Mouse (Mus musculus) lung, postnatal 10 days (tissue): ENCODE data around the gene Relb.

Experiments used
- DNase-seq: peaks from one replicate; pipeline ENCODE4 v3.0.0; 2021

Gene Relb

DNA sequence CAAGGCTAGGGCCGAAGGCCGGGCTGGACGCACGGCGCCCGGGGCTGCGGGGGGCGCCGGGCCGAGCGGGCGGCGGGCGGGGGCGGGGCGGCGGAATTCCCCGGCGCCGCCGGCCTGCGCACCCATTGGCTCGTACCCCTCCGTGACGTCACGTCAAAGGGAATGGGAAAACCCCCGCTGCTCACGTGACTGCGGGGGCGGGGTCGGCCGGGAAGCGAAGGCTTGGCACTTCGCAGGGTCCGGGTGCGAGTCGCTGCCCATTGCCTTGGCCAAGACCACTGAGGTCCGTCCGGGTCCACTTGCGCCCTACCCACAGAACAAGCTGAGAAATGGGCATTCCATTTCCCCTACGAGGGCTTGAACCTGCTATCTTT is at the start of gene Relb:
Gene Relb, minus strand, starts transcription at position 78 of the 374 bp plus-strand sequence.
- peak; percentile 96 for DNase-seq

- DNase-seq, result no peak
These were observed 49.7 kb upstream of the Relb start for GRCm38 (mm10) chr7:19678901-19679300.

GRCm38 (mm10) chr7:19677872-19678271 is 48.6 kb upstream of the Relb start, which contains the start of gene Apoc2:
Gene Apoc2, minus strand, starts transcription at chr7:19677941.
- DNase-seq, result no peak

DNA sequence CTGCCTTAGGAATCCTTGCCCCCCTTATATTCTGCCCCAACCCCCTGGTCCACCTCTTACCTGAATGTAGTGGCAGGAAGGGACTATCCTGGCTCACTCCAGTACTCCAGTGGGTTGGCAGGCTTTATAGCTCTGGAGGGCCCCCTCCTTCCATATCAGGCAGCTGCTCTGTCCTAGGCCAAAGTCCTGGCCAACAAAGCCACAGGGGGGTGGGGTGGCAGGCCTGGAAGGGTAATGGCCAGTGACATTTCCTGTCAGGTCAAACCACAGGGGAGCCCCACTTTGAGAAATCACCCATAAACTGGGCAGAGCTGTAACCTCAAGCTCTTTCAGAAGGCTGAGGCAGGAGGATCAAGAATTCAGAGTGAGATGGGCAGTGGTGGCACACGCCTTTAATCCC is 47.4 kb upstream of the Relb start:
- no peak for DNase-seq

- DNase-seq, result no peak
These were observed 46.6 kb upstream of the Relb start for GRCm38 (mm10) chr7:19675824-19676223.

DNA sequence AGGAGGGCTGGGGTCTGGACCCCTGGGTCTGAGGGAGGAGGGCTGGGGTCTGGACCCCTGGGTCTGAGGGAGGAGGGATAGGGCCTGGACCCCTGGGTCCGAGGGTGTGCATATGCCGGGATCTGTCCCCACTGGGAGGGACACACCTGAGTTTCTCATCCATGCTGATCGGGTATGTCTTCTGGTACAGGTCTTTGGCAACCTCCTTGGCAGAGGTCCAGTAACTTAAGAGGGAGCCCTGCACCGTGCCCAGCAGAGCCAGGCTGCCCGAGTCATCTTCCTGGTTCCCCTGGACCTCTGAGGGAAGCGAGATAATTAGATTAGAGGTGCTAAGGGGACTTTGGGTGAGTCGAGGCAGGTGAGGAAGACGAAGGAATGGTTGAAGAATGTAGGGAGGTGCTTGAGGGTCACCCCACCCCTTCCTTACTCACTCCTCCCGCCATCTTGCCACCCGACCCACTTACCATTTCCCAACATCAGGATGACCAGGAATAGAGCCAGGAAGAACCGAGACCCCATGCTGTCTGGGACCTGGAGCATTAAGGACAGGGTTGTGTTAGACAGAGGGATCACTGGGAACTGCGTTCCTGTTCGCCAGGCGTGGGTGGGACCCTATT is 44.0 kb upstream of the Relb start:
- no peak for DNase-seq

- DNase-seq, result no peak
These were observed 42.3 kb upstream of the Relb start for GRCm38 (mm10) chr7:19671511-19671910.

DNA sequence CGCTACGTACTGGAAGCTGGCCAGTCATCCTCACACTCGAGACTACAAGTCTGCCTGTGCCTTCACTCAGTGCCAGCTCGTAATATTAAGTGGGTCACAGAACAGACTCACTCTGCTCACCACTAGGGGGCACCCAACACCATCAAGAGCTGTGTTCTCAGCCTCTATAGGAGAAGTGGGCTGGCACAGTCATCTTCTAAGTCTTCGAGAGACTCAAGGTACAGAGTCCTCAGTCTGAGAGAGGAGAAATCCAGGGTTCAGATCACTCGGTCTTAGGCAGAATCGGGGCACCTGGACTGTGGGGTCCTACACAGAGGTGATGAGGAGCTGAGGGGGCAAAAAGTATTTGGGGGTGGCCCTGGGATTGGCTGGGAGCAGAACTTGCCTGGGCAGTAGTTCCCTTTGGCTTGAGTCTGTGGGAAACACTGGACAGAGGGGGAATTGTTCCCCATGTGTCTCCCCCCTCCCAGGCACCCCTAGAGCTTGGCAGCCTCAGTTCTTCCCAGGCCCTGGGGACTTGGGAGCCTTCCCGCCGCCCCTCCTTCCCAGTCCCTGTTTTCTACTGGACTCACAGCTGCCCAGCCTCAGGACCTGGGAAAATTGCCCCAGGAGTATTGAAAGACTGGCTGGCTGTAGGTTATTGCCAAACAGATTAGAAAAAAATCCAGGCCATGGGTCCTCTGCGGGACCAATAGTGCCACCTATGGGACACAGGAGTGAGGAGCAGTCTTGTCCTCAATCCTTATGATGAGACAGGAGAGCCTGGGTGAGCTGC is 39.9 kb upstream of the Relb start:
- peak; percentile 97 for DNase-seq

DNA sequence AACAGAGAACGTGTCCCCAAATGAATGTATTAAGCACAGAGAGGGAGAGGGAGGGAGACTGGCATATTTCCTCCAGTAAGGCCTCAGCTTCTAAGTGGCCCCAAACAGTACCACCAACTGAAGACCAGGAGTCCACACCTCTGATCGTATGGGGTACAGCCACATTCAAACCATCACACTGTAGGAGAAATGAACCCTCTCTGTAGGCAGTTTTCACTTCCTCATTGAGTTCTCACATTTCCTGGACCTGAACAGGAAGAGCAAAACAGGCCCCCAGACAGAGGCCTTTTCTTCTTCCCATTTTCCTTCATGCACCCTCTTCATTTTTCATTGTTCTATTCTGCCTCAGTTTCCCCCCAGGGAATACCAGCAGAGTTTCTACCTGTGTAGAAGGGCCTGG is 38.2 kb upstream of the Relb start:
- no peak for DNase-seq

DNA sequence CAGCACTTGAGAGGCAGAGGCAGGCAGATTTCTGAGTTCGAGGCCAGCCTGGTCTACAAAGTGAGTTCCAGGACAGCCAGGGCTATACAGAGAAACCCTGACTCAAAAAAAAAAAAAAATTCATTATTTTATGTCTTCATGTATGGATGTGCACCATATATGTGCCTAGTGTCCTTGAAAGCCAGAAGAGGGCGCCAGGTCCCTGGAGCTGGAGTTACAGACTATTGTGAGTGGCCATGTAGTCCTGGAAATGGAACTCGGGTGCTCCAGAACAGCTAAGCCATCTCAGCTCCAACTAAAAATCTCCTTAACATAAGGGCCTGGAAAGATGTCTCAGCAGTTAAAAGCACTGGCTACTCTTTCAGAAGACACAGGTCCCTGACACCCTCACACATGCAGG is 37.5 kb upstream of the Relb start:
- DNase-seq, result no peak

GRCm38 (mm10) chr7:19664955-19665841 is 36.0 kb upstream of the Relb start, which contains the start of gene Clptm1:
Gene Clptm1, minus strand, starts transcription at chr7:19665033.
- DNase-seq, result peak; percentile 98

DNA sequence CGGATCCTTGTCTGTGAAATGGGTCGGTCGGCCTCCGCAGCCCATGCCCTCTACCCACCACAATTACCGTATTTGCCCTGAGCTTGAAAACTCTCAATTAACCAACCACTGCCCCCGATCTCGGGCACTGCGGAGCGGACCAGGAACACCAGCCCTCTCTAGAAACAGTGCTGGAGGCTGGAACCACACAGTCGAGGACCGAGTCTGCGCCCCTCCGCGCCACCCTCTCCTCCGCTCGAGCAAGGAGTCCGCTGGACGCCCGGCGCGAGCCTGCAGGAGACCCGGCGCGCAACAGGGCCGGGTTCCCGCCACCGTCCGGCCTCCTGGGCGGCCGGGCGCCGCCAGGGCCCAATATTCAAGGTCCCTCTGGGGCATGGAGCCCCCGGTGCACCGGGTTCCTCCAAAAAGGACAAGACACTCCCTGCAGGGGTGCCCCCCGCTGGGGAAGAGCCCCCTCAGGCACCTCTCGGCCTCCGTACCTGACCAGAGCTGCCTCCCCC is 35.3 kb upstream of the Relb start:
- no peak for DNase-seq

DNA sequence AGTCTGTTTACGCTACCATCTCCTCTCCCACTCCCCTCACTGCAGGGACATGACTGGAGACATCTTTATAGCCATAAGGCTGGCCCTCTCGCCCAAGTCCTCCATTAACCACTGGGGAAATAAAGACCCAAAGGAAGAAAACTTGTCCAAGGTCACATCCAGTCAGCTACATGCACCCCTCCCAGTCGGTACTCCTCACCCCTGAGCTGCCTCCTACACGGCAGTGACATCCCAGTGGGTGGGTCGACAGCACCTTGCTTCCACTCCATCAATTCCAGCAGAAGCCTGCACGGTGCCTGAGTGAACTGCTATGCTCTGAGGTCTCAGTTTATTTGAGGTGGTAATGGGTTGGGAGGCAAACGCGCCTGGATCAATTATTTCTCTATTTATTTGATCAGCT is 34.7 kb upstream of the Relb start:
- DNase-seq, result no peak

DNA sequence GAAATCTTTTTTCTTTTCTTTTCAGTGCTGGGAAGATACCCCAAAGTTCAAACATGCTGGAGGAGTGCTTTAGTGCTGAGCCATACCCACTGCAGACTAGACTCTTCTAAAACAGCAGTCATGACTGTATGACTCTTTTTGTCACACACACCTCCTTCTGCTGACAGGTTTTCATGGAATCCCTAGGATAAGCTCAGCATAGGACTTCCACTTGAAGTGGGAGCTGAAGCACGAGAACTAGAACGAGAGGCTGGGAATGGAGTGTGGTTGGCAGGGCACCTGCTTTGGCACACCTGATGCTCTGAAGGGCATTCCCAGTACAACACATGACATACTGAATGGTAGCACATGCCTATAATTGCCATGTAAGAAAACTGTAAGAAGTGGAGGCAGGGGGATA is 23.4 kb upstream of the Relb start:
- DNase-seq, result no peak

GRCm38 (mm10) chr7:19651063-19651786 is 22.0 kb upstream of the Relb start:
- no peak for DNase-seq

DNA sequence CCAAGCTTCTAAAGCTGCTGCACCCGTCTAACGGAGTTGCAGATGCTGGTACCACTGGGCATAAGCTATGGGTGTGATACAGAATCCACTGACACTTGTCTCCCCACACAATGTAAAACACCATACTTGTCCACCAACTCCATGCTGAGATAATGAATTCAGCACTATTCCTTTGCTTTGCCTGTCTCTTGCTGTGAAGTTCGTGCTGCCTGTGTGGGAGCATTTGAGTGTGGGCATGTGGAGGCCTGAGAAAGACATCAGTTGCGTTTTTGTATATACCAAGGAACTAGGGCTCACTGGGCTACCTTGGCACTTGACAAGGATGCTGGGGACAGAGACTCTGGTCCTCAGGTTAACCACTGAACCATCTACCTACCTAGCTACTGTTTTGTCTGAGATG is 12.0 kb upstream of the Relb start:
- no peak for DNase-seq

DNA sequence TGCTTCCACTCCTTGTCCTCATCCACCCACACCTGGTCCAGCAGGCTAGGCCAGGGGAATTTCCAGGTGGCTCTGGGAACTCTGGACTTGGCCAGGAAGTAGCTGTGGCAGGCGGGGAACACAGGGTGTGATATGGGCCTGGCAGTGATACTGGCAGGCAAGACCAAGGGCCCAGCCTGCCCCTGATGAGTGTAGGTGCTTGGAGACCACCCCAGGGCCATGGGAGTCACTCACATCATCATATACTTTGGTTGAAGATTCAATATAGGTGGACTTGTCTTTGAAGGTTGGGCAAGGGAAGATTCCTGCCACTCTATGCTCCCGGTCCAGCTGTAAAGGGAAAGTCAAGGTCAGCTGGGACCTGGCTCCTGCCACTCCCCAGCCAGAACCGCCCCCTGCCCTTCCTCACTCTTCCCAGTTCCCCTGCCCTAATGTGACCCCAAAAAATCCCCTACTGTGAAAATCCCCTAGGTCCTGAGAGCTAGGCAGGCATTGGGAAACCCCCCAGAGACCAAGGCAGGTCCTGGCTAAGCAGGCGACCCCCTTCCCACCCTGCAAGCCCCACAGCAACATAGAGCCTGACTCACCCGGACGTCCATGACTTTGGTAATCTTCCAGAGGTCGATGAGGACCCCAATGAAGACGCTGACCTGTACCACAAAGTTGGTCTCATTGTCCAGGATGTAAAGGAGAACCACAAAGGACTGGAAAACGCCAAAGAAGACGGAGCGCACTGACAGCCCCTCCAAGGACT is 6.0 kb upstream of the Relb start:
- no peak for DNase-seq

- DNase-seq, result no peak
These were observed 5.4 kb upstream of the Relb start for GRCm38 (mm10) chr7:19634591-19634990.

DNA sequence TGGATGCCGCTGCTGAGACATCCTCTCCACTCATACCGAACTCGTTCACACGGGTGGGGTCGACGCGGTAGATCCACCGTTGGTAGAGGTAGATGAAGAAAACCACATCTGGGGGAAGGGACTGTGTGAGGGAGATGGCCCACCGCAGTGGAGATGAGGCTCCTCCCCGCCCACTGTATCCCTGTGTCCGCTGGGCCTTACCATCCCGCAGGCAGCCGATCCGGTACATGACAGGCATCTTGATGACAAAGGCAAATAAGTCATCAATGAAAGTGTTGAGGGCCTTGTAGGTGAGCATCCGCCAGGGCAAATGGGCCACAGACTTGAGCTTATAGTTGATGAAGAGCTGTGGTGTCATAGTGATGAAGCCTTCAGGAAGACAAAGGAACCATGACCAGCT is 4.6 kb upstream of the Relb start:
- no peak for DNase-seq

GRCm38 (mm10) chr7:19633197-19633596 is 4.0 kb upstream of the Relb start:
- no peak for DNase-seq

DNA sequence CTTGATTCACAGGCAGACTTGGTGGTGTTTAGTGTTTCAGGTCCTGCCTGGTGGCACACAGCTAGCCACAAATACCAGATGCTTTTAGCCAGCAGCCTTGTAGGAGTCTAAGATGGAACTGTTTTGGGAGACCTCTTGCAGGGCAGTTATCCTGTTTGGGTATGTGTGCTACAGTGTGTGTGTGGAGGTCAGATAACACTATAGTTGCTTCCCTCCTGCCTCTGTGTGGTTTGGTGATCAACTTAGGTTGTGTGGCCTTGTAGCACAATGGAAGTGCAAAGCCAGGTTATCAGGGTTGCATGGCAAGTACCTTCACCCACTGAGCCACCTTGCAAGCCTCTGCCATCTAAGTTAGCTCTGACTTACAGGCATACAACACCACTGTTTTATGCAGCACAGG is 3.5 kb upstream of the Relb start:
- no peak for DNase-seq

DNA sequence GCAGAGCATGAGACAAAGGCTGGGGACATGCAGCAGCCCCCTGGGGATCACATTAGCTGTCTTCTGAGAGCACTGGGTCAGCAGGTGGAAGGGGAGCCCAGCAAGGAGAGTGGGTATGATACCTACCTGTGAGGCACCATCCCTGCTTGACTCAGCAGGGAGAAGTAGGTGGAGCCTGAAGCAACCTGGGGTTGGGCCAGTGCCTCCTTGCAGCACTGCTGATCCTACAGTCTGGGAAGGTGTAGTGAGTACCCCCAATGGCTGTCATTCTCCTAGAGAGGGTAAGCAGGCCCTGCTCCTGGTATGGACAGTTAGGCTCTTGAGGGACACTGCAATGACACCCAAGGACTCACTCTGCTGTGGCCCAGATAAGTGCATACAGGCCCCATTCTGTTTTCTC is 3.0 kb upstream of the Relb start:
- DNase-seq, result no peak
